Mouse (Mus musculus) heart, postnatal 4 days (tissue): ENCODE measurements around the gene Dedd2. TPM values are rescaled to one million over a fixed set of nuclear protein-coding genes. Genes with fewer than 3 reads are reported as not detected.

Experiments used
- DNase-seq: peaks from one replicate; pipeline ENCODE4 v3.0.0; 2021
- total RNA-seq, 2 experiments: library from RNA; stranded (reverse); gene quantifications; 2 replicates each; pipeline ENCODE4 v1.2.3; 2021

The Dedd2 gene
- total RNA-seq, 2 experiments from 2014 or later = 7.2 to 9.6 TPM

- DNase-seq = peak; percentile 85
Measured at GRCm38 (mm10) chr7:25246079-25246758, 25.8 kb upstream of the Dedd2 start.

GRCm38 (mm10) chr7:25244562-25245369, 24.4 kb upstream of the Dedd2 start:
- DNase-seq = peak; percentile 10

GRCm38 (mm10) chr7:25243361-25243760, 22.9 kb upstream of the Dedd2 start:
- peak; percentile 10 for DNase-seq

- peak; percentile 81 for DNase-seq
Measured at GRCm38 (mm10) chr7:25241062-25241461, 20.6 kb upstream of the Dedd2 start.

- peak; percentile 12 for DNase-seq
Measured at GRCm38 (mm10) chr7:25240631-25241030, 20.2 kb upstream of the Dedd2 start.

GRCm38 (mm10) chr7:25238829-25239623, 18.6 kb upstream of the Dedd2 start:
- peak; percentile 87 for DNase-seq

GRCm38 (mm10) chr7:25238015-25238706, 17.7 kb upstream of the Dedd2 start:
- DNase-seq = peak; percentile 90

GRCm38 (mm10) chr7:25237249-25238014, 17.0 kb upstream of the Dedd2 start, which contains the start of gene Gsk3a:
Gene Gsk3a, minus strand, starts transcription at chr7:25237851.
- peak; percentile 98 for DNase-seq

- DNase-seq = no peak
Measured at GRCm38 (mm10) chr7:25235526-25235925, 15.1 kb upstream of the Dedd2 start.

- no peak for DNase-seq
Measured at GRCm38 (mm10) chr7:25233061-25233460, 12.6 kb upstream of the Dedd2 start.

GRCm38 (mm10) chr7:25232101-25232648, 11.8 kb upstream of the Dedd2 start:
- DNase-seq = no peak

- no peak for DNase-seq
Measured at GRCm38 (mm10) chr7:25230690-25231285, 10.4 kb upstream of the Dedd2 start.

- DNase-seq = no peak
Measured at GRCm38 (mm10) chr7:25227523-25228300, 7.3 kb upstream of the Dedd2 start.

GRCm38 (mm10) chr7:25222275-25222967, 2.0 kb upstream of the Dedd2 start:
- no peak for DNase-seq

- DNase-seq = peak; percentile 98
Measured at GRCm38 (mm10) chr7:25221102-25221883, 878 bp upstream of the Dedd2 start, which contains the start of gene Zfp526. Gene Zfp526, plus strand, starts transcription at chr7:25221425.

GRCm38 (mm10) chr7:25219756-25220456, 509 bp downstream of the Dedd2 start:
- peak; percentile 95 for DNase-seq

- DNase-seq = no peak
Measured at GRCm38 (mm10) chr7:25219416-25219750, 1.0 kb downstream of the Dedd2 start.
